Mouse (Mus musculus) ES-Bruce4 (cell line): ENCODE measurements around the gene Cmklr1.

Experiments used
- CTCF ChIP-seq: IDR thresholded peaks from one replicate; pipeline ENCODE4 v1.8.1; 2011; ENCODE audit warnings: low read depth, low read length
- EP300 ChIP-seq: IDR thresholded peaks from 2 replicates; pipeline ENCODE4 v1.6.1; 2011; ENCODE audit warnings: low read depth, low read length; ENCODE audit not compliant: insufficient read depth

GRCm38 (mm10) chr5:113627820-113628437 lies 22.3 kb downstream of the Cmklr1 start:
- TF ChIP-seq CTCF = no peak
- TF ChIP-seq EP300 = no peak
